Mouse (Mus musculus) left cerebral cortex, adult 11 months (tissue): Measurements from ENCODE around the gene Ubiad1.

Source experiments
- DNase-seq: peaks from one replicate; pipeline ENCODE4 v3.0.0; 2022; ENCODE audit warnings: low spot score

The Ubiad1 gene

GRCm38 (mm10) chr4:148403402-148403801 is 41.2 kb downstream of the Ubiad1 start:
- no peak for DNase-seq

- no peak for DNase-seq
Observed at GRCm38 (mm10) chr4:148399437-148400094, 45.0 kb downstream of the Ubiad1 start.

- no peak for DNase-seq
Observed at GRCm38 (mm10) chr4:148397531-148398287, 46.9 kb downstream of the Ubiad1 start.

GRCm38 (mm10) chr4:148397113-148397512 is 47.5 kb downstream of the Ubiad1 start:
- DNase-seq, result no peak

GRCm38 (mm10) chr4:148395875-148396274 is 48.7 kb downstream of the Ubiad1 start:
- no peak for DNase-seq

- DNase-seq, result no peak
Observed at GRCm38 (mm10) chr4:148395198-148395597, 49.4 kb downstream of the Ubiad1 start.

- no peak for DNase-seq
Observed at GRCm38 (mm10) chr4:148391714-148392310, 52.8 kb downstream of the Ubiad1 start.

GRCm38 (mm10) chr4:148389635-148390034 is 54.9 kb downstream of the Ubiad1 start:
- no peak for DNase-seq

- no peak for DNase-seq
Observed at GRCm38 (mm10) chr4:148389047-148389446, 55.5 kb downstream of the Ubiad1 start.

GRCm38 (mm10) chr4:148385269-148385668 is 59.3 kb downstream of the Ubiad1 start:
- no peak for DNase-seq
